Mouse (Mus musculus): ENCODE data around the gene Wfdc3. TPM values are rescaled to one million over a fixed set of nuclear protein-coding genes. Genes with fewer than 3 reads are reported as not detected.

The Wfdc3 gene
- polyA plus RNA-seq, 1 experiment = not detected

- Histone ChIP-seq H3K27ac (replicated peaks; ENCODE audit: low read depth, low read length) (no peak overlapping the region), H3K4me1 (ENCODE audit: control insufficient read depth, insufficient read depth, insufficient read length, low read length) (peaks cover 11% of the 10 kb centered on the region), H3K4me3 (ENCODE audit: insufficient read depth, low read depth, low read length) (no peak overlapping the region)
Measured at GRCm38 (mm10) chr2:164781876-164782275, 36.1 kb upstream of the Wfdc3 start.

DNA sequence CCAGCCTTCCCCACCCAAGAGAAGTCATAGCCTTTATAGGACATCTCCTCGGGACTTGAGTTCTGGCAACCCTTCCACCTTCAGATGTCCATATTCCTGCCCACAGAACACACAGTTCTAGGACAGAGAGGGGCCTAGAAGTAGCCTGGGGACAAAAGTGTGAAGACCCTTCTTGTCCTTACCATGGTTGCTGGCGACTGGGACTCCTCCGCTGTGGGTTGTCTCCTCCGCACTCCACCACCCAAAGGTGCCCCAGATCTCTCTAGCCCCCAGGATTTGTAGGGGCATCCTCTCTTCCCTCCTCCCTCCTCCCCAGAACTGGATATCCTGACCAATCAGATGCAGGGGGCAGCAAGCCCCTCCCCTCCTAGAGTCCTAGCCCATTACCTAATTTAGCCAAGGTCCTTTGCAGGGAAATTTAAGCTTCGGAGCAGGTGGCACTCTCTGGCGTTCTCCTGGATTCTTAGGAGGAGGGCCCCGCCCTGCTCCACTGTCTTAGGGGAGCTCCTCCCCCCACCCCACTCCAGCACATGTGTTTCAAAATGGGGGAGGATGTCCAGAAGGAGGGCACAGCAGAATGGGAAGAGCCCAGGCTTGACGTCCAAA, 33.9 kb upstream of the Wfdc3 start, which contains the start of gene Tnnc2:
Gene Tnnc2 (minus strand): TSS at position 487 of the 606 bp plus-strand sequence.
- Histone ChIP-seq H3K4me1 (ENCODE audit: control insufficient read depth, insufficient read depth, insufficient read length, low read length) (peaks cover 5% of the 10 kb centered on the region), H3K27ac (replicated peaks; ENCODE audit: low read depth, low read length) (no peak within 1 kb of the TSS), H3K4me3 (ENCODE audit: insufficient read depth, low read depth, low read length) (no peak within 1 kb of the TSS)

DNA sequence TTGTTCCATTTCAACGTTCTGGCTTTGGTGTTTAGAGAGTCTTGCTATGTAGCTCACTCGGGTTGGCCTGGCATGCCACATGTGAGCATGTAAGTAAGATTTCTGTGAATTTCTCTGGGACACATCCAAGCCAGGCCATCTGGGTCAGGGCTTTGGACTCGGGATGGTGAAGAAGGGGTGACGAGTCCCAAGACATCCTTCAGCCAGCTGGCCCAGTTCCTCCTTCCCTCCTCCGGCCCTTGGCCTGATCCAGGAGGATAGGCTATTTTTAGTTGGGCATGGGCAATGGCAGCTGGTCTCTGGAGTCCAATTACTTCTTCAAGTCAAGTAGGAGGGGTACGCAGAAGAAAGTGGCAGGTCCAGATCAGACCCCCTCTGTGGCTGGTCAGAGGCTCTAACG, 33.1 kb upstream of the Wfdc3 start:
- Histone ChIP-seq H3K27ac (replicated peaks; ENCODE audit: low read depth, low read length) (peak overlapping the region; percentile 18; the same call in 1 of the 2 replicates), H3K4me3 (ENCODE audit: insufficient read depth, low read depth, low read length) (no peak overlapping the region), H3K4me1 (ENCODE audit: control insufficient read depth, insufficient read depth, insufficient read length, low read length) (peaks cover 5% of the 10 kb centered on the region)

DNA sequence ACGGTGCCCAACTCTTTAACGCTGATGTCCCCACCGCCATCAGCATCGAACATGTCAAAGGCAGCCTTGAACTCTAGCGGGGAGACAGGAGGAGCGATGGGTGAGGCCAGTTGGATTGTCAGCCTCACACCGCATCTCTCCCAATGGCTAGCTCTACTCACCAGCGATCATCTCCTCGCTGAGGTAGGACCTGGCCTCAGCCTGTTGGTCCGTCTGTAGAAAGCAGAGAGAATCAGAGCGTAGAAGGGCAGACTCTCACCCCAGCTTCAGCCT, 32.2 kb upstream of the Wfdc3 start:
- Histone ChIP-seq H3K4me1 (ENCODE audit: control insufficient read depth, insufficient read depth, insufficient read length, low read length) (peaks cover 5% of the 10 kb centered on the region), H3K4me3 (ENCODE audit: insufficient read depth, low read depth, low read length) (no peak overlapping the region), H3K27ac (replicated peaks; ENCODE audit: low read depth, low read length) (no peak overlapping the region)

- Histone ChIP-seq H3K4me1 (ENCODE audit: control insufficient read depth, insufficient read depth, insufficient read length, low read length) (peaks cover 5% of the 10 kb centered on the region), H3K27ac (replicated peaks; ENCODE audit: low read depth, low read length) (no peak overlapping the region), H3K4me3 (ENCODE audit: insufficient read depth, low read depth, low read length) (no peak overlapping the region)
Measured at GRCm38 (mm10) chr2:164777246-164778014, 31.7 kb upstream of the Wfdc3 start.

DNA sequence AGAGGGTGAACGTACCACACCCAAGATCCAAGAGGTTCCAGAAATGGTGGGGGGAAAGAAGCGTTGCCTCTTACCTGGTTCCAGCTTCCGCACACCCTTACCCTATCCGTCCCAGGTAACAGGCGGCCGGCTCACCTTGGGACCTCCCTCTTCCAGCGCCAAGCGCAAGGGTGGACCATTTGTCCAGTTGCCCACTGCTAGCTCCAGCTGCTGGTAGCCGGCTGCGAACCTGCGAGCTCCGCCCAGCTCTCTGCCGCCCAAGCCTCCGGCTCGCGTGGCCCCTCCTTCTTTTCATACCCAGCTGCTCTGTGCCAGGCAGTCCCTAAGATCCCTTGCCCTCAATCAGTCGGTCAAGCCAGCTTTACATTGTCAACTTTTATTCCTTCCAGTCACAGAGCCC, 31.1 kb upstream of the Wfdc3 start:
- Histone ChIP-seq H3K4me1 (ENCODE audit: control insufficient read depth, insufficient read depth, insufficient read length, low read length) (peaks cover 5% of the 10 kb centered on the region), H3K27ac (replicated peaks; ENCODE audit: low read depth, low read length) (no peak overlapping the region), H3K4me3 (ENCODE audit: insufficient read depth, low read depth, low read length) (no peak overlapping the region)

GRCm38 (mm10) chr2:164776130-164776529, 30.4 kb upstream of the Wfdc3 start:
- H3K4me1 ChIP-seq (ENCODE audit: control insufficient read depth, insufficient read depth, insufficient read length, low read length) = peaks cover 5% of the 10 kb centered on the region
- H3K4me3 ChIP-seq (ENCODE audit: insufficient read depth, low read depth, low read length) = no peak overlapping the region
- no peak overlapping the region for H3K27ac ChIP-seq (replicated peaks; ENCODE audit: low read depth, low read length)

DNA sequence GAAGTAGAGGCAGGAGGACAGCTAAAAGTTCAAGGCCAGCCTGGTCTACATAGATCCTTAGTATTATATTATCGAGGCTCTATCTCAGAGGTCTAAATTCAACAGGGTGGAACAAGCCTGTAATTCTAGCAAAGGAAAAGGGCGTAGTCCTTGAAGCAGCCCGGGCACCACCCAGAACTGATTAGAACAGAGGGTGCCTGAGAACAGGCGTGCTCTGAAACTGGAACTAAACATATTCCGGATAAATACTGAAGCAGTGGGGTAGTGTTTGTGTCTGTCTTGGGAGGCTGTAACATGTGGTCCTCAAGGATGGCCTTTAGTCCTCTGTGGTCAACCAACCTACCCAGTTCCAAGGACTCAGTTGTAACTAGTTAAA, 28.2 kb upstream of the Wfdc3 start:
- no peak overlapping the region for H3K4me3 ChIP-seq (ENCODE audit: insufficient read depth, low read depth, low read length)
- no peak overlapping the region for H3K27ac ChIP-seq (replicated peaks; ENCODE audit: low read depth, low read length)
- 0 out of 2 replicates have a peak, but pooled peaks cover under 1% of the 10 kb centered on the region for H3K4me1 ChIP-seq (ENCODE audit: control insufficient read depth, insufficient read depth, insufficient read length, low read length)

DNA sequence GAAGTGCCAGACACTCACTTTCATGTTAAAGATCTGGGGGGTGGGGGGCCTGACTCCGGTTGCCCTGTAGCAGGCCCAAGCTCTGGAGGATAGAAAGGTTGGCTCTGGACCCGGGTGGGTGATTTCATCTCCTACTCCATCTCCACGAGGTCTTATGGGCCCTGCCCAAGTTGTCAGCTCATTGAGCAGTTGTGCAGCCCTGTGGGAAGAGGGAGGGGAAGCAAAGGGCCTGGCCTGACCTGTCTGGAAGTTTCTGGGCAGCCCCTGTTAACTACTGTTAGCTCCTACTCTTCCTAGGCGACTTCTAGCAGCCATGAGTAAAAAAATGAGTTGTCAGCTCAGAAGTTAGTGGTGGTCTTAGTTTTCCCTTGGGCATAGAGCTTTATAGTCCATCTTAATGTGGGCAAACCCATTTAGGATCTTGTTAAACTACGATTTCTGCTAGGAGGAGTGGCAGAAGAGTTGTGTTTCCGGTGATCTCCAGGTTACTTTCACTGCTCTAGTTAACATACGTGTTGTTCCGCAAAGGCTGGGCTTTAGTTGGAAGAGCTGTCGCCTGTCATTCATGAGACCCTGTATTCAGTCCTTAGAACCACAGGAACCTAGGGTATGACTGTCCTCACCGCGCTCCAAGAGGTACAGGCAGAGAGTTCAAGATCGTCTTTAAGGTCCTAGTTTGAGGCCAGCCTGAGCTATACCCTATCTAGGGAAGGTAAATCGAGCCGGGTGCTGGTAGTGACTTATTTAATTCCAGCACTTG, 27.7 kb upstream of the Wfdc3 start:
- Histone ChIP-seq H3K4me3 (ENCODE audit: insufficient read depth, low read depth, low read length) (no peak overlapping the region), H3K27ac (replicated peaks; ENCODE audit: low read depth, low read length) (no peak overlapping the region), H3K4me1 (ENCODE audit: control insufficient read depth, insufficient read depth, insufficient read length, low read length) (no peaks in the 10 kb centered on the region)

DNA sequence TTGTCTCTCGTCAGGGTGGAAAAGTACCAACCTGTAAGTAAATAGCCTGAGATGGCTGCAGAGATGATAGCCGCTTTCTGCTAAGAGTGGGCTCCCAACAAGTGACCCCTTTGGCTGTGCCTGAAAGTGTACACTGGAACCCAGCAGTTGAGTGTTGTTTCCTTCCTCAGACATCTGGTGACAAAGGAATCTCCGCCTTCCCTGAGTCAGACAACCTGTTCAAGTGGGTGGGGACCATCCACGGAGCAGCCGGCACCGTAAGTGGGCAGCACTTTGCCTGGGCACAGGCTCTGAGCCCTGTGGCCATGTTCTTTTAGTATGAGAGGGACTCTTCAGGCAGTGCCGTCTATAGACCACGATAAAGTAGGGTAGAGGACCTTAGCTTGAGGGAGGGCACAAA, 25.4 kb upstream of the Wfdc3 start:
- Histone ChIP-seq H3K4me1 (ENCODE audit: control insufficient read depth, insufficient read depth, insufficient read length, low read length) (no peaks in the 10 kb centered on the region), H3K4me3 (ENCODE audit: insufficient read depth, low read depth, low read length) (no peak overlapping the region), H3K27ac (replicated peaks; ENCODE audit: low read depth, low read length) (no peak overlapping the region)

DNA sequence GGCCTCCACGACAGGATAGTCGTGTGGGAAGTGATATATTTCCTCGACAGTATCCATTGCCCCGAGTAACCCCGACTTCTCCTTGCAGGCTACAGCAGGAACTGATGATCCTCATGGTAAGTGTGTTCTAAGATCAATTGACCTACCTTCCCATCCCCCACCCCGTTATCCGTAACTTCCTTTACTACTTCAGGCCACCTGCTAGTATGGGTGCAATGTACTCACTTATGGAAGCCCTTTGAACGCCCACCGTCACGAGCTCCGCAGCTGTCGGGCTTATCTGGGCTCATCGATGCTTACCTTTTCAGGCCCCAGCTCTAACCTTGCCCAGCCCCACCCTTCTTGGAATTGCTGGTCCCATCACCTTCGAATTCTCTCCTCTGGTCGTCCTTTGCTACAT, 24.5 kb upstream of the Wfdc3 start:
- no peaks in the 10 kb centered on the region for H3K4me1 ChIP-seq (ENCODE audit: control insufficient read depth, insufficient read depth, insufficient read length, low read length)

DNA sequence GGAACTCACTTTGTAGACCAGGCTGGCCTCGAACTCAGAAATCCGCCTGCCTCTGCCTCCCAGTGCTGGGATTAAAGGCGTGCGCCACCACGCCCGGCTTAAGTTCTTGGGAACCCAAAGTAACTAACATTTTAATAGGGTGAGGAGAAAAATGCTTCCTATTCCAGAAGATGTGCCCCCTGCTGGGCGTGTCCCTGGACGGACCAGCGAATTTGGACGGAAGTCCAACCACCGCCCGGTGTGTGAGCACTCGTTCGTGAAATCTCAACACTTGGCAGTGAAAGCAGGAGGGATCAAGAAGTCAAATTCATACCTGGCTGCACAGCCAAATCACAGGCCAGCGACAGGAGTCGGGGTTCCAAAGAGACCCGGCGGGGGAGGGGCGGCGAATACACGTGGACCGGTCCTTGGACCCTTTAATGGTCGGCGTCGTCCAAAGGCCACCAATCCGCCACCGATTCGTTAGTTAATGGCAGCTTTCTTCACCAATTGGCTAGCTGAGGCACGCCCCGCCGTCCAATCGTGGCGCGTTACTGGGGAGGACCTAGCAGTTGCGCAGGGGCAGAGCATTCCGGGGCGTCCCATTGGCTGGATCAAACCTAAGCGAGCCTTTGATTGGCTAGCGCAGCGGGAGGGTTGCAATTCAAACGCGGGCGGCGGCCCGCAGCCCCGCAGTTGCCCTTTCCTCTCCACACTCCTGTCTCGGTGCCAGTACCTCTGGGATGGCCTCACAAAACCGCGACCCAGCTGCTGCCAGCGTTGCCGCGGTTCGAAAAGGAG, 23.7 kb upstream of the Wfdc3 start, which contains the start of gene Ube2c:
Gene Ube2c (plus strand): TSS at position 641 of the 780 bp plus-strand sequence.
- peak within 1 kb of the TSS; percentile 70 for H3K4me3 ChIP-seq (ENCODE audit: insufficient read depth, low read depth, low read length)
- no peak within 1 kb of the TSS for H3K27ac ChIP-seq (replicated peaks; ENCODE audit: low read depth, low read length)
- H3K4me1 ChIP-seq (ENCODE audit: control insufficient read depth, insufficient read depth, insufficient read length, low read length) = no peaks in the 10 kb centered on the region

More for the DNA sequence above, 24.5 kb upstream of the Wfdc3 start:
- no peak overlapping the region for H3K27ac ChIP-seq (replicated peaks; ENCODE audit: low read depth, low read length)
- H3K4me3 ChIP-seq (ENCODE audit: insufficient read depth, low read depth, low read length) = peak overlapping the region; percentile 64

GRCm38 (mm10) chr2:164767812-164768540, 22.2 kb upstream of the Wfdc3 start:
- Histone ChIP-seq H3K4me1 (ENCODE audit: control insufficient read depth, insufficient read depth, insufficient read length, low read length) (no peaks in the 10 kb centered on the region), H3K27ac (replicated peaks; ENCODE audit: low read depth, low read length) (peak overlapping the region; percentile 44; the same call in 1 of the 2 replicates), H3K4me3 (ENCODE audit: insufficient read depth, low read depth, low read length) (no peak overlapping the region)

DNA sequence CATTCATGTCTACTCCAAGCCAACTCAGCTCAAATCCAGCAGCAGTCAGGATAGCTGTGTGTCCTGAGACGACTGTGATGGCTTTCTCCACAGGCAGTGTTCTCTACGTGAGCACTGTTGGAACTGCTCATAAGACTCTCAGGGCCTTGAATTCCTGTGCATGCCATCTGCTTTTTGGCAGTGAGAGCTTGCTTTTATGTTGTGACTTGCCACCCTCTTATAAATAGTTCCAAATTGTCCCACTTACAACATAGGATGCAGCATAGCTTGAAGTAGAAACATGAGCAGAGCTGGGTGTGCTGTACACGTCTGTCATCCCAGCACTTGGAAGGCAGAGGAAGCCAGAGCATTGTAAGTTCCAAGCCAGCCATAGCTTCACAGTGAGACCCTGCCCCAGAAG, 20.1 kb upstream of the Wfdc3 start:
- Histone ChIP-seq H3K4me3 (ENCODE audit: insufficient read depth, low read depth, low read length) (no peak overlapping the region), H3K27ac (replicated peaks; ENCODE audit: low read depth, low read length) (no peak overlapping the region), H3K4me1 (ENCODE audit: control insufficient read depth, insufficient read depth, insufficient read length, low read length) (no peaks in the 10 kb centered on the region)
